Mouse (Mus musculus) olfactory bulb, adult 2 months (tissue): ENCODE results near the gene Gm49378.

Source experiments
- CTCF ChIP-seq: fragments of 200-500 bp; IDR thresholded peaks from 2 replicates; pipeline ENCODE4 v1.5.1; 2012; ENCODE audit warnings: low read depth, mild to moderate bottlenecking, low read length, moderate library complexity; ENCODE audit not compliant: insufficient read depth
- POLR2A ChIP-seq: fragments of 200-500 bp; IDR thresholded peaks from 2 replicates; pipeline ENCODE4 v1.6.1; 2012; ENCODE audit warnings: mild to moderate bottlenecking, low read depth, low read length, moderate library complexity; ENCODE audit not compliant: insufficient read depth

DNA sequence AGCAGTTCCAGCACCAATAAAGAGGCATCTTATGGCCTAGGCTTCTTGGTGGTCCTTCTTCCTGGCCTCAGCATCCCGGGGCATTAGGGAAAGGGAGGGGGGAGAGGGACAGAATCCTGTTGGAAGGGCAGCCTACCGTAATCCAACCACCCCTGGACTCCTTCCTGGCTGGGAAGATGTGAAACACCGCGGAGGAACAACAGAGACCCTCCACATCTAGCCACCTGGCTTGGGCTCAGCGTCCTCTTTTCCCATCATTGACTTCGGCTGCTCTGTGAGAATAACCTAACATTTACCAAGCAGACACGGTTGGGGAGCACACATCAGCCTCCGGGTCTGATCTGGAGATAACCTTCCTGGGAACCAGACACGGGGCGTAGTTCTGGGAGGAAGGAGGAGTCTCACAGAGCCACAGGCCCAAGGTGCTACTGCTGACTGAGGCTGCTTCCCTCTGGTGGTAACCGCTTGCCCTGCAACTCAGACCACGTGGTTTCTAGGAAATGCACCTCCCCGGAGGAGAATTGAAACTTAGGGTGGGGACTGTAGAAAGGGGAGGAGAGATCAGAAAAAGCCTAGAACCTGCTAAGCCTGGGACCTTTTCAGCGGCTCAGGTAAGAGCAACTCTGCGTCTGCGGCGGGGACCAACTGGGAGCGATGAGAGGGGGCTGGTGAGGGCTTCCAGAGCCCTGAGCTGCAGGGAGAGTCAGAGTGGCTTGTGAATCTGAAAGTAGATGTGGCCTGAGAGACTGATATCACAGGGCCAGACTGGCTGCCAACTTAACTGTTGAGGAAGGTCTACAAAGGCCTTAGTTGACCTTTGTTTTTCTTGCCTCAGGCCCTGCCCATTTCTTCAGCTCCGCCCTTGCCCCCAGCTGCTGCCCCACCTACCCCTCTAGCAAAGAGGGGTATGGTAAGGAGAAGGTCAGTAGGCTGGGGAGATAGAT is 33.8 kb downstream of the Gm49378 start:
- TF ChIP-seq POLR2A (0 out of 2 replicates have a peak, but pooled peaks have one; percentile 12), CTCF (peak; percentile 84)
